Mouse (Mus musculus) lung, adult 2 months (tissue): Measurements from ENCODE around the gene Tph2. TPM values are rescaled to one million over a fixed set of nuclear protein-coding genes. Genes with fewer than 3 reads are reported as not detected.

Experiments used
- DNase-seq: peaks from one replicate; pipeline ENCODE4 v3.0.0; 2022
- H3K4me1 ChIP-seq: fragments of 200-500 bp; 2 replicates; pipeline ENCODE4 v1.6.1; 2011; ENCODE audit warnings: low read length; ENCODE audit not compliant: control insufficient read depth, insufficient read depth
- H3K4me3 ChIP-seq: fragments of 200-500 bp; replicated peaks from 2 replicates; pipeline ENCODE3; 2011; ENCODE audit warnings: low read depth, mild to moderate bottlenecking, control low read depth, low read length; ENCODE audit errors: extremely low read depth
- CTCF ChIP-seq: fragments of 200-500 bp; IDR thresholded peaks from 2 replicates; pipeline ENCODE4 v1.5.1; 2011; ENCODE audit warnings: mild to moderate bottlenecking, low read length, control low read depth; ENCODE audit not compliant: insufficient read depth
- POLR2A ChIP-seq: fragments of 200-500 bp; IDR thresholded peaks from 2 replicates; pipeline ENCODE4 v1.6.1; 2011; ENCODE audit warnings: low read depth, mild to moderate bottlenecking, control low read depth, low read length, borderline replicate concordance; ENCODE audit errors: extremely low read depth
- WGBS: fragments of 180-500 bp; shearing (Covaris S2); methylation state at CpG from one replicate; pipeline ENCODE4 v1.1.7; 2018; 5-methylcytosine and 5-hydroxymethylcytosine counted together
- polyA plus RNA-seq: library from polyadenylated mRNA; depleted of rRNA; stranded (reverse); fragments of >200 nt; gene quantifications from 2 replicates; pipeline ENCODE4 v1.2.3, GENCODE M21; 2012; rRNA removed

The Tph2 gene
- not detected in 2 replicates for polyA plus RNA-seq

DNA sequence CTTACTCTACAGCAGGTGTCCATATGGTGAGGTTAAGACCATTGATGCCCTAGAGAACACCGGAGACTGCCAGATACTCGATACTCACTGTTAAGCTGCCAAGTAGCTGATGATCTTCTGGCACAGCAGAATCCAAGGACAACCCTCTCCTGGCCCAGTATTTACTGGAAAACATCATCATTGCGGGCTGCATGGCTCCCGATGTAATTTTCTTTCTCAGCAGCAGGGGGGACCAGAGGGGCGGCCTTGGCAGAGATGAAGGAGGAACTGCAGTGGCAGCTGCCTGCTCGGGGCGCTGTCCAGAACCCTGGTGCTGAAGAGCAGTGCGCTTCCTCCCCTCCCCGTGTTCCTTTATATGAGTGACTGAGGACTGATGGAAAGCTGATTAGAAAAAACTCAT, at the start of gene Tph2:
TSS of gene Tph2 (minus strand) at position 326 of the 400 bp plus-strand sequence.
- peak; percentile 33 for DNase-seq
- 7% methylated on average over 9 of the region's 9 CpGs for WGBS
- Histone ChIP-seq H3K4me1 (no peaks in the 10 kb centered on the region), H3K4me3 (no peak within 1 kb of the TSS)
- TF ChIP-seq POLR2A (no peak), CTCF (0 out of 2 replicates have a peak, but pooled peaks have one; percentile 22)

DNA sequence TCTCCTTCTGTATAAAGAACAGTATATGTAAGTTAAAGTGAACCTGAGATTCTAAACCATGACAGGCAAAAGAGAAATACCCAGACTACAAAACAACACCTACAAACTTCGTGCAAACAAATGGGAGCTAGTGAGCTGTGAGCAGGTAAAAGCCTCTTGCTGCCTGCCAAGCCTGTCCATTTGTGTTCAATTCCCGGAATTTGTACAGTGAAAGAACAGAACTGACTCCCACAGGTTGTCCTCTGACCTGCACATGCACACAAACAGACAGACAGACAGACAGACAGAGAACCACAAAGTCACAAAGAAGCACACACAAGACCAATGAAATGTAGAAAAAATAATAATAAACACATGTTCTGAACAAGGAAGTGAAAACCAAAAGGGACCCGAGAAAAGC, 49.0 kb upstream of the Tph2 start:
- DNase-seq, result no peak
- TF ChIP-seq CTCF, result no peak
- TF ChIP-seq POLR2A, result no peak
- 78% methylated on average over 3 of the region's 3 CpGs for WGBS
- no peaks in the 10 kb centered on the region for H3K4me1 ChIP-seq
- no peak overlapping the region for H3K4me3 ChIP-seq

DNA sequence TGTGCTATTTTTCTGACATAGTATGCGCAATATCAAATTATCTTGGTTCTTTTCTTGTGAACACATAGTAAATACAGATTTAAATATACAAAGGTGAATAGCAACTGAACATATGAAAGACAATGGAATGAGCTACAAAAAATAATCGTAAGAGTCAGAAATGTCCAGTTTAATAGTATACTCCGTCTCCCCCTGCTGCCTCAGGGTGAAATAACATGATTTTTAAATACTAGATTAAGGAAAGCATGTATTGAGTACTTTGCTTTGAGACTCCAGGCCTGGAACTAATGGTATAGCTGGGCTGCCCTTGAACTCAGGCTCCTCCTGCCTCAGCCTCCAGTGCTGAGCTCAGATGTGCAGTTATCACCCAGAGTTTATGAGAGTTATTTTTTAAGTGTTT, 47.7 kb upstream of the Tph2 start:
- Histone ChIP-seq H3K4me3 (no peak overlapping the region), H3K4me1 (no peaks in the 10 kb centered on the region)
- no peak for TF ChIP-seq POLR2A
- WGBS, result 83% methylated on average over 3 of the region's 3 CpGs
- DNase-seq, result no peak

DNA sequence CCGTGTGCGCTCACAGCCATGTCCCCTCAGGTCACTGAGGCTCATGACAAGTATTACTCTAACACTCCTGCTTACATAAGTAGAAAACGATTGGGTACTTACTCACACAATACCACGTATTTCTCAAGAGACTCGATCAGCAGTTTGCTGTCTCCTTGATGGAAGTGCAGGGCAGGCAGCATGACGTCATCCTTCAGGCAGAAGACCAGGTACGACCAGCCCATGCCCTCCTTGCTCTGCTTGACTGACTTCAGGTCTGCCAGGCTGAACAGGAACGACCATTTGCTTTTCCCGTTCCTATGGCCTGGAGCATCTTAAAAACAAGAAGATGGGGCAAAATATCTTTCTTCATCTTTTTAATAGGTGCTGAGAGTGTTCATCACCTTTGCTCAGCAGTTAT, 44.2 kb upstream of the Tph2 start:
- TF ChIP-seq CTCF, result no peak
- no peak for TF ChIP-seq POLR2A
- Histone ChIP-seq H3K4me3 (no peak overlapping the region), H3K4me1 (no peaks in the 10 kb centered on the region)
- no peak for DNase-seq
- WGBS, result 77% methylated on average over 9 of the region's 9 CpGs

DNA sequence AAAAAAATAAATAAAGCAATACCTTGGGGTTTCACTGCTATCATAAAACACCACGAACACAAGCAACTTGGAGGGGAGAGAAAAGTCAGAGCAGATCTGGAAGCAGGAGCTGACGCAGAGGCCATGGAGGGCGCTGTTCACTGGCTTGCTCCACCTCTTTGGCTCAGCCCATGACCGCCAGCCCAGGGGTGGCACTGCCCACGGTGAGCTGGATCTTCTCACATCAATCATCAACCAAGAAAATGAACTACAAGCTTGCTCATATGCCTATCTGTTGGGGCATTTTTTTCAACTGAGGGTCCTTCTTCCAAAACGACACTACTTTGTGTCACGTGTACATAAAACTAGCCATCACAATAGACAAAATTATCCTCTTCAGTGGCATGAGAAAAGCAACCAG, 41.8 kb upstream of the Tph2 start:
- 86% methylated on average over 7 of the region's 7 CpGs for WGBS
- DNase-seq, result no peak
- H3K4me1 ChIP-seq, result no peaks in the 10 kb centered on the region
- H3K4me3 ChIP-seq, result no peak overlapping the region
- TF ChIP-seq POLR2A (no peak), CTCF (no peak)

DNA sequence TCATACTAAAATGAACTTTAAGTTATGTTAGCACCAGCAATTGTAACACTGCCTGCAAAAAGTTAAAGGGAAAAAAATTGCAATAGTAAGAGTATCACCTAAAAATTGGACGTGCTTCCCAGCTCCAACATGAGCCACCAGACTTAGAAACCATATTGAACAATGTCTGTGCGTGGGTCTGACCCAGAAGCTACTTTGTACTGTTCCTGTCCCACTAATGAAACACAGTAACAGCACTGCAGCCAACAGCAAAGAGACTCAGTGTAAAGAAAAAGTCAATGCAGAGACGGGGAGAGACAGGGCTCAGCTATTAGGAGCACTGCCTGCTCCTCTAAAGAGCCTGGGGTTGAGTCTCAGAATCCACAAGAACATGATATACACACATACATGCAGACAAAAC, 39.0 kb upstream of the Tph2 start:
- DNase-seq, result no peak
- no peaks in the 10 kb centered on the region for H3K4me1 ChIP-seq
- no peak for TF ChIP-seq POLR2A
- no peak for TF ChIP-seq CTCF
- no peak overlapping the region for H3K4me3 ChIP-seq
- WGBS, result 77% methylated on average over 3 of the region's 3 CpGs

DNA sequence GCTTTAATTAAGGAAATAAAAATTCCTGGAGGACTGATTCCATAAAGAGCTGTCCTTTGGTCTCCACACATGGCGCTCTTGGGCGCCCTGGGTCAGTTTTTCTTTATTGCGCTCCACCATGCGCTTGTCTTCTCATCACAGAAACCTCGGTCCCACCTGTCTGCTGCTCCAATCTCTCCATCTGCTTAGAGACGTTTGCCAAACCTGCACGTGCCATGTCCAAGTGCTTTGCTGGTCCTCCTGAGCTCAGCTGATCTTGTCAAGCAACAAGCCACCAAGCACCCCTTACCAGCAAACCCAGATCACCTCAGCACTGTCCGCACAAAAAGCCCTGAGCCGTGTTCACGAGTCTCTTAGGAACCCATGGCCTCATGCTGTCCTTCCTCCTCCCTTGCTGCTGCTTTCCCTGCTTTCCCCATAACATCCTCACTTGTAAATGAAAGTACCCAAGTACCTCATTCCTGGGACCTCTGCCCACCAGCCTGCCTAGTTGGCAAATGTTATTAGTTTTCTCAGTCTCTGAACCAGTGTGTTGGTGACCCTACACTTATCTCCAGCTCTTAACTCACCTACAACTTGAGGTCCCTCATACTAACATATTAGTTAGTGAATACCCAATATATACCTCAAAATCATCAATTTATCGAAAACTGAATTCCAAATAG, 28.2 kb upstream of the Tph2 start:
- WGBS, result 93% methylated on average over 11 of the region's 11 CpGs
- Histone ChIP-seq H3K4me1 (no peaks in the 10 kb centered on the region), H3K4me3 (no peak overlapping the region)
- no peak for DNase-seq
- TF ChIP-seq CTCF, result no peak
- no peak for TF ChIP-seq POLR2A

DNA sequence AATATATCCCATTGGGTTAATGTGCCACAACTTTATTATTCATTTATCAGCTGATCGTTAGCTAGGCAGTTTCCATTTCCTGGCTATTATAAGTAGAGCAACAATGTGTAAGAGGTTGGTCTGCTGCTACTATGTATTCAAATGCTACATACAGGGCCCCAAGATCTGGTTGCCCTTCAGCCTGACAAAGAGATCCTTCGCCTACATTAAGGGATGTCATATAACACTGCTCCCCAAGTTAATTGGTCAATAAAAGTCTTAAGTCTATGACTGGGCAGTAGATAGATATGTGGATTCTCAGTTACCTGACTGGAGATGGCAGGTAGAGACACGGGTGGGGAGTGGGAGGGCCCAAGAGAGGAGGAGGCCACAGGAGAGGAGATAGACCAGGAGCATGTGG, 21.0 kb upstream of the Tph2 start:
- TF ChIP-seq CTCF (no peak), POLR2A (no peak)
- H3K4me1 ChIP-seq, result peaks cover 5% of the 10 kb centered on the region
- no peak for DNase-seq
- WGBS, result 68% methylated on average over 3 of the region's 3 CpGs
- no peak overlapping the region for H3K4me3 ChIP-seq

DNA sequence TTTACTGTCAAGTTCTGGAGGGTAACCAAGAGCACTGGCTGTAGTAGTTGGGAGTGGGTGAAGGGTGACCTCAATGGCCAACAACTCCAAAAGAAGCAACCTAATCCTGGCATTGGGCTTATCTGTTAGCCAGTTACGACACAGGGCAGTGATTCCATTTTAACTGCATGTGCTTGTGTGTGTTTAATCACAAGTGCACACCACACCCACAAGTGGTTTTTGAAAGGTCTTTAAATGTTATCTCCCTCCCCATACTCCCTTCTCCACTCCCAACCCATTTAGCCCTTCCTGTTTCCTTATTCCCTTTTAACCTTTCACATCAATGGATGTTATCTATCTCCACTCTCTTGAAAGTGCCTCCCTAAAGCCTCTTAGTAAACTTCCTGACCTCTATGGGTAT, 20.5 kb upstream of the Tph2 start:
- DNase-seq, result no peak
- WGBS, result 37% methylated on average over 1 of the region's 1 CpGs
- Histone ChIP-seq H3K4me1 (peaks cover 5% of the 10 kb centered on the region), H3K4me3 (no peak overlapping the region)
- TF ChIP-seq POLR2A (no peak), CTCF (no peak)

DNA sequence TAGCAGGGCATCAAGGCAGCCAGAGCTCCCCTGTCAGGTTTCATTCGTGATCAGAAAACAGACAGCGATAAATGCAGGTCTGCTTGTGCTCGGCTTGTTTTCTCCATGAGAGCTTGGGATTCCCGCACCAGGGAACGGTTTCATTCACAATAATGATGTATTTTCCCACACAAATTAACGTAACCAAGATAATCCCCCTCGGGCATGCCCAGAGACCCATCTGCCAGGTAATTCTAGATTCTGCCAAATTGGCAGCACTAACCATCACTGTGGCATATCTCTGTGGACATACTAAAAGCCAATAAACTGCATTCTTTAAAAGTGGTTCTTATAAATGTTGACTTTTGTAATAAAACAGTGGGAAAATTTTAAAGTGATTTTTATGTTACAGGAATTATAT, 6.4 kb upstream of the Tph2 start:
- TF ChIP-seq POLR2A, result no peak
- no peak for TF ChIP-seq CTCF
- 79% methylated on average over 7 of the region's 7 CpGs for WGBS
- Histone ChIP-seq H3K4me3 (no peak overlapping the region), H3K4me1 (no peaks in the 10 kb centered on the region)
- DNase-seq, result no peak
